ENCODE assay signal across 8 mouse cellular contexts in genomic region chr5:132113480-132113879, GRCm38 (mm10).
DNase-seq lines count a peak whose midpoint lies in the region; ATAC-seq lines count a peak whose summit lies in the region.

No protein-coding gene starts in this region.

- ATAC-seq in kidney, embryonic 15.5 days (replicated peaks; ENCODE audit: low FRiP score): no peak
- no peak for ATAC-seq in embryonic facial prominence, embryonic 13.5 days (ENCODE audit: insufficient number of reproducible peaks, insufficient read depth, low FRiP score, low TSS enrichment, low read depth)
- no peak for ATAC-seq in inflammation-experienced regulatory T-cells, adult 6 months

- 61% methylated on average over 7 of the region's 7 CpGs for WGBS in kidney, embryonic 15.5 days
- 32% methylated on average over 7 of the region's 7 CpGs for WGBS in embryonic facial prominence, embryonic 13.5 days

- no peak overlapping the region for H3K4me3 ChIP-seq in kidney, embryonic 15.5 days (replicated peaks)
- H3K4me3 ChIP-seq in embryonic facial prominence, embryonic 13.5 days: no peak overlapping the region

- no peak overlapping the region for H3K4me2 ChIP-seq in kidney, embryonic 15.5 days
- H3K4me2 ChIP-seq in embryonic facial prominence, embryonic 13.5 days: no peak overlapping the region

- H3K36me3 ChIP-seq in kidney, embryonic 15.5 days: no peaks in the 10 kb centered on the region
- H3K36me3 ChIP-seq in embryonic facial prominence, embryonic 13.5 days: no peaks in the 10 kb centered on the region

- H3K27ac ChIP-seq in kidney, embryonic 15.5 days: no peak overlapping the region
- H3K27ac ChIP-seq in embryonic facial prominence, embryonic 13.5 days: peak overlapping the region; percentile 30; the same call in 1 of the 2 replicates

- H3K9me3 ChIP-seq in kidney, embryonic 15.5 days (replicated peaks): no peaks in the 10 kb centered on the region
- no peaks in the 10 kb centered on the region for H3K9me3 ChIP-seq in embryonic facial prominence, embryonic 13.5 days

- no peaks in the 10 kb centered on the region for H3K27me3 ChIP-seq in kidney, embryonic 15.5 days
- H3K27me3 ChIP-seq in embryonic facial prominence, embryonic 13.5 days: no peaks in the 10 kb centered on the region

- peak; percentile 14 for DNase-seq in adrenal gland, postnatal 10 days
- no peak for DNase-seq in adrenal gland, adult 8-10 months
- peak; percentile 27 for DNase-seq in kidney, postnatal 10 days
- peak; percentile 35 to 46 for DNase-seq in left cerebral cortex, adult 18-20 months (ENCODE audit: low spot score in 2 of 2)
- peak; percentile 78 for DNase-seq in telencephalon, adult 2 months (ENCODE audit: low read depth, low spot score)

- peaks cover 9% of the 10 kb centered on the region for H3K4me1 ChIP-seq in kidney, embryonic 15.5 days
- H3K4me1 ChIP-seq in embryonic facial prominence, embryonic 13.5 days: peaks cover 39% of the 10 kb centered on the region

- H3K9ac ChIP-seq in kidney, embryonic 15.5 days: no peak overlapping the region
- H3K9ac ChIP-seq in embryonic facial prominence, embryonic 13.5 days: no peak overlapping the region
